Mouse (Mus musculus): Measurements from ENCODE around the gene Sbk1. TPM values are rescaled to one million over a fixed set of nuclear protein-coding genes. Genes with fewer than 3 reads are reported as not detected.

Gene Sbk1
- polyA plus RNA-seq (2015; fragmentation: Nextera tagmentation; extraction: Ambion mirVana) = 250 and 292 TPM in 2 replicates

- H3K36me3 ChIP-seq = no peaks in the 10 kb centered on the region
- H3K9me3 ChIP-seq = no peaks in the 10 kb centered on the region
- peaks cover 40% of the 10 kb centered on the region for H3K4me1 ChIP-seq (replicated peaks)
- WGBS = under 1% methylated on average over 64 of the region's 85 CpGs
- peak within 1 kb of the TSS; percentile 98 for H3K27ac ChIP-seq (replicated peaks)
- peak within 1 kb of the TSS; percentile 91 for H3K4me2 ChIP-seq
- peak within 1 kb of the TSS; percentile 96 for H3K4me3 ChIP-seq
- peak; percentile 89 for ATAC-seq (ENCODE audit: low FRiP score, low read depth)
- H3K9ac ChIP-seq = peak within 1 kb of the TSS; percentile 100
- H3K27me3 ChIP-seq = 0 out of 2 replicates have a peak, but pooled peaks cover 6% of the 10 kb centered on the region
Observed at GRCm38 (mm10) chr7:126271712-126272683, at the start of gene Sbk1. Gene Sbk1, plus strand, starts transcription at chr7:126272619.

- Histone ChIP-seq H3K9me3 (no peaks in the 10 kb centered on the region), H3K4me2 (no peak overlapping the region), H3K27ac (replicated peaks) (no peak overlapping the region), H3K36me3 (no peaks in the 10 kb centered on the region), H3K9ac (no peak overlapping the region), H3K27me3 (no peaks in the 10 kb centered on the region), H3K4me1 (replicated peaks) (no peaks in the 10 kb centered on the region), H3K4me3 (no peak overlapping the region)
- ATAC-seq (ENCODE audit: low FRiP score, low read depth) = no peak
- 50% methylated on average over 3 of the region's 3 CpGs for WGBS
Observed at GRCm38 (mm10) chr7:126222753-126223152, 49.7 kb upstream of the Sbk1 start.

GRCm38 (mm10) chr7:126226136-126226535 lies 46.3 kb upstream of the Sbk1 start:
- Histone ChIP-seq H3K4me3 (no peak overlapping the region), H3K9me3 (no peaks in the 10 kb centered on the region), H3K4me1 (replicated peaks) (no peaks in the 10 kb centered on the region), H3K27me3 (no peaks in the 10 kb centered on the region), H3K36me3 (no peaks in the 10 kb centered on the region), H3K9ac (no peak overlapping the region), H3K27ac (replicated peaks) (no peak overlapping the region), H3K4me2 (no peak overlapping the region)
- ATAC-seq (ENCODE audit: low FRiP score, low read depth) = no peak
- 23% methylated on average over 5 of the region's 5 CpGs for WGBS

- H3K4me2 ChIP-seq = no peak overlapping the region
- no peak overlapping the region for H3K27ac ChIP-seq (replicated peaks)
- no peak for ATAC-seq (ENCODE audit: low FRiP score, low read depth)
- WGBS = 68% methylated on average over 8 of the region's 8 CpGs
- H3K27me3 ChIP-seq = no peaks in the 10 kb centered on the region
- no peak overlapping the region for H3K9ac ChIP-seq
- H3K9me3 ChIP-seq = no peaks in the 10 kb centered on the region
- no peak overlapping the region for H3K4me3 ChIP-seq
- H3K4me1 ChIP-seq (replicated peaks) = no peaks in the 10 kb centered on the region
- H3K36me3 ChIP-seq = no peaks in the 10 kb centered on the region
Observed at GRCm38 (mm10) chr7:126230357-126231148, 41.9 kb upstream of the Sbk1 start.

GRCm38 (mm10) chr7:126232345-126233071 lies 39.9 kb upstream of the Sbk1 start:
- no peaks in the 10 kb centered on the region for H3K4me1 ChIP-seq (replicated peaks)
- no peak overlapping the region for H3K4me2 ChIP-seq
- no peaks in the 10 kb centered on the region for H3K27me3 ChIP-seq
- H3K4me3 ChIP-seq = no peak overlapping the region
- H3K27ac ChIP-seq (replicated peaks) = no peak overlapping the region
- H3K36me3 ChIP-seq = no peaks in the 10 kb centered on the region
- ATAC-seq (ENCODE audit: low FRiP score, low read depth) = no peak
- H3K9ac ChIP-seq = no peak overlapping the region
- H3K9me3 ChIP-seq = no peaks in the 10 kb centered on the region
- WGBS = 90% methylated on average over 8 of the region's 8 CpGs

- H3K9me3 ChIP-seq = no peaks in the 10 kb centered on the region
- no peak overlapping the region for H3K9ac ChIP-seq
- H3K27ac ChIP-seq (replicated peaks) = no peak overlapping the region
- H3K4me2 ChIP-seq = no peak overlapping the region
- no peak for ATAC-seq (ENCODE audit: low FRiP score, low read depth)
- H3K4me1 ChIP-seq (replicated peaks) = no peaks in the 10 kb centered on the region
- H3K36me3 ChIP-seq = no peaks in the 10 kb centered on the region
- no peak overlapping the region for H3K4me3 ChIP-seq
- H3K27me3 ChIP-seq = no peaks in the 10 kb centered on the region
- WGBS = 90% methylated on average over 3 of the region's 3 CpGs
Observed at GRCm38 (mm10) chr7:126234611-126235010, 37.8 kb upstream of the Sbk1 start.

GRCm38 (mm10) chr7:126236083-126236793 lies 36.2 kb upstream of the Sbk1 start:
- Histone ChIP-seq H3K4me1 (replicated peaks) (no peaks in the 10 kb centered on the region), H3K27ac (replicated peaks) (no peak overlapping the region), H3K4me3 (no peak overlapping the region), H3K36me3 (no peaks in the 10 kb centered on the region), H3K27me3 (no peaks in the 10 kb centered on the region), H3K9me3 (no peaks in the 10 kb centered on the region), H3K4me2 (no peak overlapping the region), H3K9ac (no peak overlapping the region)
- no peak for ATAC-seq (ENCODE audit: low FRiP score, low read depth)
- 58% methylated on average over 11 of the region's 11 CpGs for WGBS

- Histone ChIP-seq H3K27me3 (no peaks in the 10 kb centered on the region), H3K4me2 (no peak overlapping the region), H3K9me3 (no peaks in the 10 kb centered on the region), H3K36me3 (no peaks in the 10 kb centered on the region), H3K27ac (replicated peaks) (no peak overlapping the region), H3K9ac (no peak overlapping the region), H3K4me1 (replicated peaks) (no peaks in the 10 kb centered on the region), H3K4me3 (no peak overlapping the region)
- 83% methylated on average over 5 of the region's 5 CpGs for WGBS
- ATAC-seq (ENCODE audit: low FRiP score, low read depth) = no peak
Observed at GRCm38 (mm10) chr7:126236794-126237192, 35.6 kb upstream of the Sbk1 start.

GRCm38 (mm10) chr7:126240814-126241360 lies 31.5 kb upstream of the Sbk1 start:
- WGBS = 88% methylated on average over 14 of the region's 14 CpGs

GRCm38 (mm10) chr7:126244168-126244750 lies 28.2 kb upstream of the Sbk1 start:
- no peak overlapping the region for H3K27ac ChIP-seq (replicated peaks)
- WGBS = 78% methylated on average over 6 of the region's 6 CpGs
- peaks cover 8% of the 10 kb centered on the region for H3K4me1 ChIP-seq (replicated peaks)
- H3K9me3 ChIP-seq = no peaks in the 10 kb centered on the region
- H3K9ac ChIP-seq = no peak overlapping the region
- H3K27me3 ChIP-seq = no peaks in the 10 kb centered on the region
- H3K4me2 ChIP-seq = no peak overlapping the region
- H3K4me3 ChIP-seq = no peak overlapping the region
- no peaks in the 10 kb centered on the region for H3K36me3 ChIP-seq
- ATAC-seq (ENCODE audit: low FRiP score, low read depth) = no peak

More at GRCm38 (mm10) chr7:126240814-126241360, 31.5 kb upstream of the Sbk1 start:
- ATAC-seq (ENCODE audit: low FRiP score, low read depth) = no peak
- no peaks in the 10 kb centered on the region for H3K4me1 ChIP-seq (replicated peaks)
- H3K4me3 ChIP-seq = no peak overlapping the region
- no peak overlapping the region for H3K9ac ChIP-seq
- H3K36me3 ChIP-seq = no peaks in the 10 kb centered on the region
- no peak overlapping the region for H3K4me2 ChIP-seq
- H3K27ac ChIP-seq (replicated peaks) = no peak overlapping the region
- H3K27me3 ChIP-seq = no peaks in the 10 kb centered on the region
- H3K9me3 ChIP-seq = no peaks in the 10 kb centered on the region

GRCm38 (mm10) chr7:126248088-126248487 lies 24.3 kb upstream of the Sbk1 start:
- peaks cover 8% of the 10 kb centered on the region for H3K4me1 ChIP-seq (replicated peaks)
- no peaks in the 10 kb centered on the region for H3K9me3 ChIP-seq
- no peak overlapping the region for H3K9ac ChIP-seq
- no peak overlapping the region for H3K27ac ChIP-seq (replicated peaks)
- H3K4me2 ChIP-seq = peak overlapping the region; percentile 32
- no peak overlapping the region for H3K4me3 ChIP-seq
- no peaks in the 10 kb centered on the region for H3K36me3 ChIP-seq
- no peak for ATAC-seq (ENCODE audit: low FRiP score, low read depth)
- no peaks in the 10 kb centered on the region for H3K27me3 ChIP-seq
- WGBS = 4% methylated on average over 6 of the region's 6 CpGs
